Mouse (Mus musculus): ENCODE measurements at regions not wholly inside any gene's neighbourhood (a gene's known extent, or its start where the extent isn't known, plus 50 kb on each side); places are given as distances from the start of the nearest gene placed in this dataset.

GRCm38 (mm10) chr19:15583782-15584693 lies 363.1 kb downstream of the Psat1 start:
- no peaks in the 10 kb centered on the region for H3K9me3 ChIP-seq (ENCODE audit: control insufficient read depth, low read depth, low read length)
- no peak overlapping the region for H3K4me2 ChIP-seq (replicated peaks; ENCODE audit: low read depth, low read length)
- 75% methylated on average over 15 of the region's 15 CpGs for WGBS
- no peak for ATAC-seq (ENCODE audit: insufficient number of reproducible peaks, insufficient read depth, low FRiP score, low read depth)
- no peak overlapping the region for H3K4me3 ChIP-seq (ENCODE audit: low read depth, low read length)
- no peak overlapping the region for H3K9ac ChIP-seq (replicated peaks; ENCODE audit: low read depth, low read length)
- H3K27me3 ChIP-seq (ENCODE audit: control insufficient read depth, insufficient read depth, low read length), result no peaks in the 10 kb centered on the region
- no peaks in the 10 kb centered on the region for H3K36me3 ChIP-seq (ENCODE audit: control insufficient read depth, insufficient read depth, low read length)
- no peaks in the 10 kb centered on the region for H3K4me1 ChIP-seq (ENCODE audit: control insufficient read depth, insufficient read depth, low read length)
- H3K27ac ChIP-seq (ENCODE audit: low read length), result no peak overlapping the region

- 78% methylated on average over 8 of the region's 8 CpGs for WGBS
- no peak for ATAC-seq (ENCODE audit: insufficient number of reproducible peaks, insufficient read depth, low FRiP score, low read depth)
- H3K27ac ChIP-seq (ENCODE audit: low read length), result no peak overlapping the region
- no peaks in the 10 kb centered on the region for H3K27me3 ChIP-seq (ENCODE audit: control insufficient read depth, insufficient read depth, low read length)
- no peaks in the 10 kb centered on the region for H3K9me3 ChIP-seq (ENCODE audit: control insufficient read depth, low read depth, low read length)
- no peaks in the 10 kb centered on the region for H3K4me1 ChIP-seq (ENCODE audit: control insufficient read depth, insufficient read depth, low read length)
- no peak overlapping the region for H3K9ac ChIP-seq (replicated peaks; ENCODE audit: low read depth, low read length)
- H3K4me2 ChIP-seq (replicated peaks; ENCODE audit: low read depth, low read length), result no peak overlapping the region
- no peak overlapping the region for H3K4me3 ChIP-seq (ENCODE audit: low read depth, low read length)
- no peaks in the 10 kb centered on the region for H3K36me3 ChIP-seq (ENCODE audit: control insufficient read depth, insufficient read depth, low read length)
Observed at GRCm38 (mm10) chr19:15583106-15583781, 363.9 kb downstream of the Psat1 start.

- Histone ChIP-seq H3K27ac (ENCODE audit: low read length) (no peak overlapping the region), H3K4me3 (ENCODE audit: low read depth, low read length) (no peak overlapping the region), H3K9ac (replicated peaks; ENCODE audit: low read depth, low read length) (no peak overlapping the region), H3K4me2 (replicated peaks; ENCODE audit: low read depth, low read length) (no peak overlapping the region), H3K36me3 (ENCODE audit: control insufficient read depth, insufficient read depth, low read length) (no peaks in the 10 kb centered on the region), H3K9me3 (ENCODE audit: control insufficient read depth, low read depth, low read length) (no peaks in the 10 kb centered on the region), H3K4me1 (ENCODE audit: control insufficient read depth, insufficient read depth, low read length) (no peaks in the 10 kb centered on the region), H3K27me3 (ENCODE audit: control insufficient read depth, insufficient read depth, low read length) (no peaks in the 10 kb centered on the region)
- WGBS, result 86% methylated on average over 9 of the region's 9 CpGs
- no peak for ATAC-seq (ENCODE audit: insufficient number of reproducible peaks, insufficient read depth, low FRiP score, low read depth)
Observed at GRCm38 (mm10) chr19:15571204-15571603, 375.9 kb downstream of the Psat1 start.

GRCm38 (mm10) chr19:15561511-15561910 lies 385.6 kb downstream of the Psat1 start:
- Histone ChIP-seq H3K36me3 (ENCODE audit: control insufficient read depth, insufficient read depth, low read length) (no peaks in the 10 kb centered on the region), H3K27ac (ENCODE audit: low read length) (no peak overlapping the region), H3K9me3 (ENCODE audit: control insufficient read depth, low read depth, low read length) (no peaks in the 10 kb centered on the region), H3K9ac (replicated peaks; ENCODE audit: low read depth, low read length) (no peak overlapping the region), H3K4me1 (ENCODE audit: control insufficient read depth, insufficient read depth, low read length) (no peaks in the 10 kb centered on the region), H3K4me2 (replicated peaks; ENCODE audit: low read depth, low read length) (no peak overlapping the region), H3K27me3 (ENCODE audit: control insufficient read depth, insufficient read depth, low read length) (no peaks in the 10 kb centered on the region), H3K4me3 (ENCODE audit: low read depth, low read length) (no peak overlapping the region)
- WGBS, result 88% methylated on average over 5 of the region's 5 CpGs
- no peak for ATAC-seq (ENCODE audit: insufficient number of reproducible peaks, insufficient read depth, low FRiP score, low read depth)

GRCm38 (mm10) chr19:15553953-15554352 lies 393.2 kb downstream of the Psat1 start:
- Histone ChIP-seq H3K4me1 (ENCODE audit: control insufficient read depth, insufficient read depth, low read length) (no peaks in the 10 kb centered on the region), H3K9ac (replicated peaks; ENCODE audit: low read depth, low read length) (no peak overlapping the region), H3K27me3 (ENCODE audit: control insufficient read depth, insufficient read depth, low read length) (no peaks in the 10 kb centered on the region), H3K4me3 (ENCODE audit: low read depth, low read length) (no peak overlapping the region), H3K36me3 (ENCODE audit: control insufficient read depth, insufficient read depth, low read length) (no peaks in the 10 kb centered on the region), H3K9me3 (ENCODE audit: control insufficient read depth, low read depth, low read length) (no peaks in the 10 kb centered on the region), H3K4me2 (replicated peaks; ENCODE audit: low read depth, low read length) (no peak overlapping the region), H3K27ac (ENCODE audit: low read length) (no peak overlapping the region)
- no peak for ATAC-seq (ENCODE audit: insufficient number of reproducible peaks, insufficient read depth, low FRiP score, low read depth)
- 90% methylated on average over 8 of the region's 8 CpGs for WGBS

GRCm38 (mm10) chr19:15517853-15518252 lies 429.3 kb downstream of the Psat1 start:
- Histone ChIP-seq H3K9me3 (ENCODE audit: control insufficient read depth, low read depth, low read length) (no peaks in the 10 kb centered on the region; the same call in 1 of the 2 replicates), H3K27me3 (ENCODE audit: control insufficient read depth, insufficient read depth, low read length) (no peaks in the 10 kb centered on the region), H3K9ac (replicated peaks; ENCODE audit: low read depth, low read length) (no peak overlapping the region), H3K4me2 (replicated peaks; ENCODE audit: low read depth, low read length) (no peak overlapping the region), H3K27ac (ENCODE audit: low read length) (no peak overlapping the region), H3K36me3 (ENCODE audit: control insufficient read depth, insufficient read depth, low read length) (no peaks in the 10 kb centered on the region), H3K4me1 (ENCODE audit: control insufficient read depth, insufficient read depth, low read length) (no peaks in the 10 kb centered on the region), H3K4me3 (ENCODE audit: low read depth, low read length) (no peak overlapping the region)
- ATAC-seq (ENCODE audit: insufficient number of reproducible peaks, insufficient read depth, low FRiP score, low read depth), result no peak
- 75% methylated on average over 3 of the region's 3 CpGs for WGBS

- no peak overlapping the region for H3K4me3 ChIP-seq (ENCODE audit: low read depth, low read length)
- no peak for ATAC-seq (ENCODE audit: insufficient number of reproducible peaks, insufficient read depth, low FRiP score, low read depth)
- no peak overlapping the region for H3K9ac ChIP-seq (replicated peaks; ENCODE audit: low read depth, low read length)
- H3K27ac ChIP-seq (ENCODE audit: low read length), result no peak overlapping the region
- H3K27me3 ChIP-seq (ENCODE audit: control insufficient read depth, insufficient read depth, low read length), result no peaks in the 10 kb centered on the region
- H3K4me2 ChIP-seq (replicated peaks; ENCODE audit: low read depth, low read length), result no peak overlapping the region
- WGBS, result 24% methylated on average over 17 of the region's 17 CpGs
- no peaks in the 10 kb centered on the region for H3K9me3 ChIP-seq (ENCODE audit: control insufficient read depth, low read depth, low read length)
- H3K36me3 ChIP-seq (ENCODE audit: control insufficient read depth, insufficient read depth, low read length), result no peaks in the 10 kb centered on the region
- no peaks in the 10 kb centered on the region for H3K4me1 ChIP-seq (ENCODE audit: control insufficient read depth, insufficient read depth, low read length)
Observed at GRCm38 (mm10) chr19:15516566-15517305, 430.4 kb downstream of the Psat1 start.

GRCm38 (mm10) chr19:15513197-15513596 lies 433.9 kb downstream of the Psat1 start:
- no peak overlapping the region for H3K27ac ChIP-seq (ENCODE audit: low read length)
- no peak overlapping the region for H3K9ac ChIP-seq (replicated peaks; ENCODE audit: low read depth, low read length)
- H3K36me3 ChIP-seq (ENCODE audit: control insufficient read depth, insufficient read depth, low read length), result no peaks in the 10 kb centered on the region
- no peak overlapping the region for H3K4me3 ChIP-seq (ENCODE audit: low read depth, low read length)
- WGBS, result 83% methylated on average over 4 of the region's 4 CpGs
- H3K4me1 ChIP-seq (ENCODE audit: control insufficient read depth, insufficient read depth, low read length), result no peaks in the 10 kb centered on the region
- no peak for ATAC-seq (ENCODE audit: insufficient number of reproducible peaks, insufficient read depth, low FRiP score, low read depth)
- no peaks in the 10 kb centered on the region for H3K9me3 ChIP-seq (ENCODE audit: control insufficient read depth, low read depth, low read length)
- no peak overlapping the region for H3K4me2 ChIP-seq (replicated peaks; ENCODE audit: low read depth, low read length)
- no peaks in the 10 kb centered on the region for H3K27me3 ChIP-seq (ENCODE audit: control insufficient read depth, insufficient read depth, low read length)
